Mouse (Mus musculus) cerebellum, adult 11-12 months (tissue): Measurements from ENCODE around the gene Rpn1.
"Not testable (repeated sequence)": the region's sequence is repeated elsewhere in the genome, so short reads cannot be mapped to it uniquely, and the experiment has no call there.

ENCODE experiments used
- DNase-seq: peaks from one replicate; pipeline ENCODE4 v3.0.0; 2022

Rpn1 gene

DNA sequence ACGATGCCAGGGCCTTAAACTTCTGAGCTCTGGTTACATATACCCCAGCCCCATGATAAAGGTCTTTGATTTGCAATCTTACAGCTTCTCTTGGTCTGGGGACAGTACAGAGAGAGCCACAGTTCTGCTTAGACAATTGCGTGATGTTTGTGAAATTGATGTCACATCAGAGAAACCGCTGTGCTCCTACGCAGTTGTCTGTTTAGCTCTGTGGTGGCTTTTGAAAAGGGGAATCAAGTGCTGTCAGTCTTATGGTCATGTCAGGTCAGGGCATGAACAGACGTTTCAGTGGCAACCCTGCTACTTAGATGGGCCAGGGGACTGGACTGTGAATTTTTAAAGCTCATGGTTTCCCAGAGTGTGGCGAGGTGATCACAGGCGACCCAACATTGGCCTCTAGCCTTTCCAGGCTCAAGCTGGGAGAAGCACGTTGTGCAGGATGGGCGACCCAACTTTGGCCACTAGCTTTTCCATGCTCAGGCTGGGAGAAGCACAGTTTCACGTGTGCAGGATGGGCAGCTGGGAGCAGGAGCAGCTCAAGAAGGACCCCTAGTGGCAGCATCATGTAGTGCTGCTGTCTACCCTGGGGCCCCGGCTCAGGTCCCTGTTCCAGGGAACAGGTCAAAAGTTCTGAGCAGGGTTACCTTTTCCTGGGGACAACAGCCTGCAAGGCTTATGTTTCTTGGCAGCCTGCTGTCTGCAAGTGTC is 39.0 kb downstream of the Rpn1 start:
- DNase-seq, result no peak

DNA sequence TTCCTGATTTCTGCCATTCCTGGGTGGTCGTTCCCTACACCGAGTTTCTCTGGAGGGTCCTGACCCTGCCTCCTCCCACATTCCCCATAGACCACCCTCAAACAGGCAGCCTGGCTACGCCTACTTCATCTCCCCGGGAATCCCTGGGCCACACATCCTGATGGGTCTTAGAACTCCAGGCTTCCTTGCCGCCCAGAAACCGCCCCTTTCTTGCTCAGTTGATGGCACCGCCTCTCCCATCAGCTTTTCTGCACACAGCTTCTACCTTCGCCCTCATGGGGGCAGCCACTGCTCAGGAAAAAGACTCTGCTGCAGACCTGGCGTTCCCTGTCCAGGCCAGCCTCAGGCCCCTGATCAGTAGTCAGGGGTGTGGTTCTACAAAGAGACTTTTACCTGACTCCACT is 39.6 kb downstream of the Rpn1 start:
- DNase-seq, result no peak

GRCm38 (mm10) chr6:88124551-88124950 is 40.3 kb downstream of the Rpn1 start:
- no peak for DNase-seq

- not testable (repeated sequence) for DNase-seq
Observed at GRCm38 (mm10) chr6:88125815-88126214, 41.5 kb downstream of the Rpn1 start.

DNA sequence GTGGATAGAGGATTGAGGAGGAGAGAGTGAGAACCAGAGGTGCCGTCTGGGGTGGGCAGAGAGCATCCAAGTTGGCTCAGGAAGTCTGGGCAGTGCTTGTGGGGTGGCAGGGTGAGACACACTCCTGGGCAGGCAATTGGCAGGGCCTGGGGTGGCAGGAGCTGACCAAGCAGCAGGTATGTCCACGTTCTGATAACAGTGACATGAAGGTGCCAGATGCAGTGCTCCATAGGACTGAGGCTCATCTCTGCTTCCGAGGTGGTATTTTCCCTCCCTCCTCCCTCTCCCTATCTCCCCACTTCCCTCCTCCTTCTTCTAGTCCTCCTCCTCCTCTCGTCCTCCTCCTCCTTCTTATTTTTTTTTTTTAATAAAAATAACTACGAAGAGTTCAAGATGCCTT is 47.2 kb downstream of the Rpn1 start:
- no peak for DNase-seq

GRCm38 (mm10) chr6:88132051-88132450 is 47.8 kb downstream of the Rpn1 start:
- no peak for DNase-seq

GRCm38 (mm10) chr6:88133061-88133460 is 48.8 kb downstream of the Rpn1 start:
- DNase-seq, result no peak

GRCm38 (mm10) chr6:88133878-88134277 is 49.6 kb downstream of the Rpn1 start:
- no peak for DNase-seq

GRCm38 (mm10) chr6:88136201-88136631 is 51.9 kb downstream of the Rpn1 start:
- no peak for DNase-seq

DNA sequence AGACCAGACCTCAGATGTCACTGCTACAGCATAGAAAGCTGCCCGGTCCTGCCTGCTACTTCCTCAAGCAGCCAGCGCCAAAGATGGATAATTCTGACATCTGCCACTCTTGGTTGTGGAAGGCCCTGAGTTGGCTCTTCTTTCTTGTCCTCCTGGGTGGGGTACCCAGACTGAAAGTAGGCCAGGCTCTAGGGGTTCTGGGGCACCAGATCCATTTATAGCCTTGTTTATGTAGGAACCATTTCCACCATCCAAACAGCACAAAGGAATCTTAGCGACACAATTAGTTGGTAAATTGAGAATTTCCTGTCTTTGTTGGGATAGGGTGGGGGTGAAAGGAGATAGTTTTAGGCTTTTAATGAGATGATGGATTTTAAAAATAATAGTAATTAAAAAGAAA is 54.2 kb downstream of the Rpn1 start:
- no peak for DNase-seq

- DNase-seq, result peak; percentile 17
Observed at GRCm38 (mm10) chr6:88140264-88140663, 56.0 kb downstream of the Rpn1 start.

DNA sequence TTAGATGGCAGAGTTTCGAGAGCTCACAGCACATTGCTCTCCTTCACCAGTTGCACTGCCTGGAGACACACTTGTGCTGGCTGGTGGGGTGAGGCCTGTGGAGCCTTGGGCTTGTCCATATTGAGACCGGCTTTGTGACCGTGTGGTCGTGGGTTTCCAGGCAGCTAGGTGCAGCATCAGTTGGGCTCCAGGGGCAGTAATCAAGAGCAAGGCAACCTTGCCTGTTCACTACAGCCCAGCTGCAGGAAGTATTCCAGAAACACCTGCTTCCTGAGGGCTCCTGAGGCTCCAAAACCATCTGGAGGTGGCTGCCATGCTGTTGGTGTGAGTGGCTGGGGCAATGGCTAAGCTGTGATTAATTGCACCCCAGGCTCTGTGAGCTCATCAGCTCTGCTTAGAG is 61.5 kb downstream of the Rpn1 start:
- no peak for DNase-seq

DNA sequence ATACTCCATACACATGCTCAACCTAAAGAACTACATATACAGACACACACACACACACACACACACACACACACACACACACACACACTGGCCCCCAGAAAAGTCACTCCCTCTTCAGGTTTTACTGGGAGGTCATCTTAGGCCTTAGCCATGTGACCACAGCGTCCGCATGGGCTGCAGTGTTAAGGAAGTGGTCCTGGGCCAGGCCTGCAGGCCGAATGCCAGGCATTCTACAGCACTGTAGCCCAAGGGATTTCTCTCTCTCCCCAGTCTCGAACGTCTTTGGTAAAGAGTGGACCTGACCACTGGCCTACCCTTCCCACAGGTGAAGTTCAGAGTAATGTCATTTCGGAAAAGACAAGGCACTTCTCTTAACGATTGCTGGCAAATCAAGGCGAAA is 62.3 kb downstream of the Rpn1 start:
- no peak for DNase-seq

DNA sequence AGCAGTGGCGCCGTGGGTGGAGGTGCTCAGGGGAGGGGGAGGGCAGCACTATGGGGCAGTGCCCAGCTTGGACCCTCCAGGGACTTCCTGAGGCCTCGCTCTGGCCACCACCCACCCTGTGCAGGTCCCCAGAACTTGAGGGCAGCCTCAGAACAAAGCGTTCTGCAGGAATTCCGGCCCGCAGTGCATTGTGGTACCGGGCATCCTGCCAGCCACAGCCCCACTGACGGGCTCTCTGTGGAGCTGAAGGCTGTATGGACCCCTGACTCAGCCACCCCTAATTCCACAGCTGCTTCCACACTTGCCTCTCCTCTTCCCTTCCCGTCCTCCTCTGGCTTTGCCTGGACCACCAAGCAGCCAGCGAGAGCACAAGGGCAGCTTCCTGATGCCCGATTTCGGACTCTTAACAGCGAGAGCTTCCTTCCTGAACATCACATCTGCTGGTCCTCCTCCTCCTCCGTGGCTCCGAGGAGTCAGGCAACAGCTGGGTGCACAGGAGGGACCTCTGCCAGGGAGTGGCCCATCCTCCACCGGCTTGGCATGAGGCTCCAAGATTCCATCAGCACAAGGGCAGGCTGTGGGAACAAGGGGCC is 63.2 kb downstream of the Rpn1 start:
- DNase-seq, result peak; percentile 10

- DNase-seq, result no peak
Observed at GRCm38 (mm10) chr6:88151335-88151734, 67.1 kb downstream of the Rpn1 start.

- DNase-seq, result no peak
Observed at GRCm38 (mm10) chr6:88152127-88152705, 67.9 kb downstream of the Rpn1 start.

- no peak for DNase-seq
Observed at GRCm38 (mm10) chr6:88152979-88153378, 68.7 kb downstream of the Rpn1 start.
